Mouse (Mus musculus): ENCODE measurements around the gene Max. TPM values are rescaled to one million over a fixed set of nuclear protein-coding genes. Genes with fewer than 3 reads are reported as not detected.

The Max gene
- polyA plus RNA-seq, 1 experiment = 37.1 TPM

DNA sequence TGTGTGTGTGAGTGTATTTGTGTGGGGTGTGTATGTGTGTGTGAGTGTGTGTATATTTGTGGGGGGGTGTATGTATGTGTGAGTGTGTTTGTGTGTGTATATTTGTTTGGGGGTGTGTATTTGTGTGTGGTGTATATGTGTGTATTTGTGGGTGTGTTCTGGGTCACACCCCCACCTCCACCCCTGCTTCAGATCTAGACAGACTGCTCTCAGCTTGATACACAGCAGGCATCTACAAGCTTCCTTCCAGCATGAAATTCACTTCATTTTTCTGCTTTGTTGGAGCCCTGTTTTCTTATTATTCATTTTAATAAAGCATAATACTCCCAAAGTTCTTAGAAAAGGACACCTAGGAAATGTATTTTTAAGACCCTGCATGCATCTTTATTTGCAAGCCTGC, 63.9 kb downstream of the Max start:
- H3K27me3 ChIP-seq (ENCODE audit: control insufficient read depth, insufficient read depth, low read length) = no peaks in the 10 kb centered on the region
- no peaks in the 10 kb centered on the region for H3K4me1 ChIP-seq (ENCODE audit: control insufficient read depth, insufficient read depth, insufficient read length)
- H3K4me3 ChIP-seq (ENCODE audit: extremely low read depth, insufficient read depth, insufficient read length) = no peak overlapping the region
- 0 out of 2 replicates have a peak, but pooled peaks cover 1% of the 10 kb centered on the region for H3K36me3 ChIP-seq (ENCODE audit: control insufficient read depth, insufficient read depth, low read length)
- DNase-seq (ENCODE audit: low read depth in 1 of 2, low spot score in 2 of 2) = no peak
- no peak overlapping the region for H3K27ac ChIP-seq (ENCODE audit: insufficient read depth, low read length)
- TF ChIP-seq CTCF (IDR thresholded peaks at IDR 0.05; ENCODE audit: extremely low read depth, insufficient read depth, insufficient read length, insufficient replicate concordance) (no peak), POLR2A (IDR thresholded peaks at IDR 0.05; ENCODE audit: low read depth, low read length) (no peak)

GRCm38 (mm10) chr12:76897006-76897405, 65.0 kb downstream of the Max start:
- Histone ChIP-seq H3K27ac (ENCODE audit: insufficient read depth, low read length) (no peak overlapping the region), H3K36me3 (ENCODE audit: control insufficient read depth, insufficient read depth, low read length) (no peaks in the 10 kb centered on the region), H3K27me3 (ENCODE audit: control insufficient read depth, insufficient read depth, low read length) (no peaks in the 10 kb centered on the region), H3K4me1 (ENCODE audit: control insufficient read depth, insufficient read depth, insufficient read length) (no peaks in the 10 kb centered on the region), H3K4me3 (ENCODE audit: extremely low read depth, insufficient read depth, insufficient read length) (no peak overlapping the region)
- no peak for TF ChIP-seq CTCF (IDR thresholded peaks at IDR 0.05; ENCODE audit: extremely low read depth, insufficient read depth, insufficient read length, insufficient replicate concordance)
- no peak for TF ChIP-seq POLR2A (IDR thresholded peaks at IDR 0.05; ENCODE audit: low read depth, low read length)
- WGBS = 91% methylated on average over 10 of the region's 10 CpGs
- DNase-seq (ENCODE audit: low read depth in 1 of 2, low spot score in 2 of 2) = no peak

DNA sequence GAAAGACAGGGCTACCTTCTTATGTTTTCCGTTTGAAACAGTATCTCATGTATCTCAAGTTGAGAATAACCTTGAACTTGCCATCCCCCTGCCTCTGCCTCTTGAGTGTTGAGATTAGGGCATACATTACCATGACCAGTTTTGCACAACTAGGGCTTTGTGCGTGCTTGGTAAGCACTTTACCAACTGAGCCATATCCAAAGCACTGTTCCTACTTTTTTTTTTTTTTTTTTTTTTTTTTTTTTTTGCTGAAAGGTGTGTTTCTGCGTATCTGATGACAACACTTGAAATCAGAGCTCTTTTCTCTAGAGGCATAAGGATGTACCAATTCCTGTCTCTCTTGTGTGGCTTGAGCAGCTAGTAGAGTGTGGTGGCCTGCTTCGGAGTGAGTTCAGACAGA, 65.4 kb downstream of the Max start:
- no peak for DNase-seq (ENCODE audit: low read depth in 1 of 2, low spot score in 2 of 2)
- TF ChIP-seq POLR2A (IDR thresholded peaks at IDR 0.05; ENCODE audit: low read depth, low read length) (no peak), CTCF (IDR thresholded peaks at IDR 0.05; ENCODE audit: extremely low read depth, insufficient read depth, insufficient read length, insufficient replicate concordance) (no peak)
- Histone ChIP-seq H3K27ac (ENCODE audit: insufficient read depth, low read length) (no peak overlapping the region), H3K27me3 (ENCODE audit: control insufficient read depth, insufficient read depth, low read length) (no peaks in the 10 kb centered on the region), H3K4me3 (ENCODE audit: extremely low read depth, insufficient read depth, insufficient read length) (no peak overlapping the region), H3K4me1 (ENCODE audit: control insufficient read depth, insufficient read depth, insufficient read length) (no peaks in the 10 kb centered on the region), H3K36me3 (ENCODE audit: control insufficient read depth, insufficient read depth, low read length) (no peaks in the 10 kb centered on the region)
- 93% methylated on average over 4 of the region's 4 CpGs for whole genome bisulfite sequencing

DNA sequence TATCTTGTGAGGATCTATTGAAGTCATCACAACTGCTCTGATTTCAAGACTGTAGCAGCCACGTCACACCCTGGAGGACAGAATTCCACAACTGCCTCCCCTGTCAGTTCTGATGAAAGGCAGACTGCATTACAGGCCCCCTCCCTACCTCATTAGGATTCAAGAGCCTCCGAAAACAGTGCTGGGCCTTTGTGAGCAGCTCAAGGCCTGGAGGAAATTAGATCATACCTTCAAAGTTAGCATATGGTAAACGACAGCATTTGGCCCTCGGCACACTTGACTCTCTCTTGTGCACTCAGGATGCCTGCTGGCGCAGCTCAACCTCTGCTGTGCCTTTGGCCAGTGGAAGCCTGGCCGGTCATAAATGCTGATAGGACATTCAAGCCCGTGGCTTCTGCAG, 66.2 kb downstream of the Max start:
- no peaks in the 10 kb centered on the region for H3K36me3 ChIP-seq (ENCODE audit: control insufficient read depth, insufficient read depth, low read length)
- 86% methylated on average over 7 of the region's 7 CpGs for WGBS

DNA sequence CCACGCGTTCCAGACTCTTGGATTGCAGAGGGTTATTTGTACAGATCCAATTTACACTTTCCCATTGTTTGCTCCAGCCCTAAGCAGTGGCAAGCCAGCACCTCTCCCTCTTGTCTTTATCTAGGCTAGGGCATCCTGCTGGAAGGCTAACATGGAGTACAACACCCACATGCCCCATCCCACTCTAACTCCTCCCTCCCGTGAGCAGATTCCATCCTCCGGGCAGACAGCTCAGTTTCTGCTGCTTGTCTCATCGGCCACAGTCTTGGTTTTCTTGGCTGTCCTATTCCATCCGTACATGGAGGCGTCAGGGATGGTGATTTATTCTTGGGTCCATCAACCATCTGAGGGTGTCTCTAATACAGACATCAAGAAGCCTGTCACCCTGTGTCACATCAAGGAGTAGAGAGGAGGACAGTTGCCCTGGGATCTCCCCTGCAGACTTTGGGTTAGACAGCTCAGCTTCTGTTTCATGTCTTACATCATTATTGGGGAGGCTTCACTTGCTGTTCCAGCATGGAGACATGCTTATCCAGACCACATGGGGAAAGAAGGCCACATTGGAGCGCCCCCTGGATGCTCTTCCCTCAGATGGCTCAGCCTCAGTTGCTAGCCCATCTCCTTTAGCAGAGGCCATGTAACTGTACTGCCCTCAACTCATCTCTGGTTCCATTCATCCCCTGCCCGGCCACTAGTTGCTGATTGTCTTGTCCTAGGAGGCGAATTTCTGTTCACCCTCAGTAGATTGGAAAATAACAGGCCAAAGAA, 67.0 kb downstream of the Max start:
- DNase-seq (ENCODE audit: low read depth in 1 of 2, low spot score in 2 of 2) = no peak
- no peak overlapping the region for H3K4me3 ChIP-seq (ENCODE audit: extremely low read depth, insufficient read depth, insufficient read length)
- TF ChIP-seq CTCF (IDR thresholded peaks at IDR 0.05; ENCODE audit: extremely low read depth, insufficient read depth, insufficient read length, insufficient replicate concordance) (no peak), POLR2A (IDR thresholded peaks at IDR 0.05; ENCODE audit: low read depth, low read length) (no peak)
- no peaks in the 10 kb centered on the region for H3K36me3 ChIP-seq (ENCODE audit: control insufficient read depth, insufficient read depth, low read length)
- WGBS = 93% methylated on average over 10 of the region's 10 CpGs
- no peak overlapping the region for H3K27ac ChIP-seq (ENCODE audit: insufficient read depth, low read length)
- no peaks in the 10 kb centered on the region for H3K27me3 ChIP-seq (ENCODE audit: control insufficient read depth, insufficient read depth, low read length)
- no peaks in the 10 kb centered on the region for H3K4me1 ChIP-seq (ENCODE audit: control insufficient read depth, insufficient read depth, insufficient read length)

More for the DNA sequence above, 66.2 kb downstream of the Max start:
- no peak overlapping the region for H3K4me3 ChIP-seq (ENCODE audit: extremely low read depth, insufficient read depth, insufficient read length)
- no peaks in the 10 kb centered on the region for H3K27me3 ChIP-seq (ENCODE audit: control insufficient read depth, insufficient read depth, low read length)
- H3K4me1 ChIP-seq (ENCODE audit: control insufficient read depth, insufficient read depth, insufficient read length) = no peaks in the 10 kb centered on the region
- TF ChIP-seq CTCF (IDR thresholded peaks at IDR 0.05; ENCODE audit: extremely low read depth, insufficient read depth, insufficient read length, insufficient replicate concordance) (no peak), POLR2A (IDR thresholded peaks at IDR 0.05; ENCODE audit: low read depth, low read length) (no peak)
- no peak for DNase-seq (ENCODE audit: low read depth in 1 of 2, low spot score in 2 of 2)
- no peak overlapping the region for H3K27ac ChIP-seq (ENCODE audit: insufficient read depth, low read length)

DNA sequence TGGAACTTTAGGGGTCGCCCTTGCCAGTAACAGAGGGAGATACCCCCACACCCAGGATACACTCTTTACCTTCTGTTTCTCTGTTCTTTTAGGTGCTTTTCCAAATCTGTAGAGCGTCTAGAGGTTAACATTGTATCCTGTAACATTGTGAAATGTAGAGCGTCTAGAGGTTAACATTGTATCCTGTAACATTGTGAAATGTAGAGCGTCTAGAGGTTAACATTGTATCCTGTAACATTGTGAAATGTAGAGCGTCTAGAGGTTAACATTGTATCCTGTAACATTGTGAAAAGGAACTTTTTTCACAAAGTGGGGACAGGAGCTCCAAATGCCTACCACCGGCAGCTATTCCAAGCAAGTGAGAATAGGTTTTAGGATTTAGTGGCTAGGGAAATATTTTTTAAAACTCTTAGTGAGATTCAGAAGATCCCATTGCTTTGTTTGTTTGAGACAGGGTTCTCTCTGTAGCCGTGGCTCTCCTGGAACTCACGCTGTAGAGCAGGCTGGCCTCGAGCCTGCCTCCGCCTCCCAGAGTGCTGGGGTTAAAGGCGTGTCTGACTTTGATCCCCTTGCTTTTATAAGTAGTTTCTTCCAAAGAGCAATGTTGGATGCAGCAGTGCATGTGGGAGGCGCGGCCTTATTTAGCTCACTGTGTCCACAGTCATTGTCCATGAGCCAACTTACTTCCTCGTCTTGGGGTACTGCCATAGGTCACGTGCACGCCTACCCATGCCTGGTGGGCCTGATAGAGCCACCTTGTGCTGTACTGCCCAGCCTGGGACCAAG, 68.9 kb downstream of the Max start:
- TF ChIP-seq POLR2A (IDR thresholded peaks at IDR 0.05; ENCODE audit: low read depth, low read length) (no peak), CTCF (IDR thresholded peaks at IDR 0.05; ENCODE audit: extremely low read depth, insufficient read depth, insufficient read length, insufficient replicate concordance) (no peak)
- WGBS = 93% methylated on average over 16 of the region's 16 CpGs
- H3K36me3 ChIP-seq (ENCODE audit: control insufficient read depth, insufficient read depth, low read length) = no peaks in the 10 kb centered on the region

More for the DNA sequence above, 68.9 kb downstream of the Max start:
- Histone ChIP-seq H3K4me1 (ENCODE audit: control insufficient read depth, insufficient read depth, insufficient read length) (no peaks in the 10 kb centered on the region), H3K27ac (ENCODE audit: insufficient read depth, low read length) (no peak overlapping the region), H3K27me3 (ENCODE audit: control insufficient read depth, insufficient read depth, low read length) (no peaks in the 10 kb centered on the region), H3K4me3 (ENCODE audit: extremely low read depth, insufficient read depth, insufficient read length) (no peak overlapping the region)
- DNase-seq (ENCODE audit: low read depth in 1 of 2, low spot score in 2 of 2) = no peak

Data from spleen, adult 2 months (tissue).